Mouse (Mus musculus): ENCODE results near the gene Zfp869. TPM values are rescaled to one million over a fixed set of nuclear protein-coding genes. Genes with fewer than 3 reads are reported as not detected.

Gene Zfp869
- total and polyA plus RNA-seq, 3 experiments: 1.4 to 41.2 (median 37.9) TPM

GRCm38 (mm10) chr8:69661294-69661693 lies 49.2 kb downstream of the Zfp869 start:
- H3K4me3 ChIP-seq (ENCODE audit: low read depth, low read length): no peak overlapping the region
- DNase-seq (ENCODE audit: low spot score) (no peak), ATAC-seq (ENCODE audit: extremely low read depth, insufficient number of reproducible peaks, low FRiP score, poor library complexity, severe bottlenecking) (no peak)
- no peak for TF ChIP-seq GATA1 (IDR thresholded peaks at IDR 0.05; ENCODE audit: borderline replicate concordance, low read length)
- TF ChIP-seq TAL1 (conservative IDR thresholded peaks at IDR 0.05; ENCODE audit: low read depth, low read length): no peak
- no peaks in the 10 kb centered on the region for H3K4me1 ChIP-seq (ENCODE audit: insufficient read depth, low read depth, low read length)
- H3K27me3 ChIP-seq (ENCODE audit: insufficient read depth, low read length): 0 out of 2 replicates have a peak, but pooled peaks cover 3% of the 10 kb centered on the region
- H3K36me3 ChIP-seq (replicated peaks): no peaks in the 10 kb centered on the region
- no peaks in the 10 kb centered on the region for H3K9me3 ChIP-seq (replicated peaks)

Other genes starting within 250 kb of the Zfp869 start
- not detected in 2 replicates for gene Gm7697, start 187.7 kb downstream of the Zfp869 start, total RNA-seq (2014; fragmentation: Nextera tagmentation)
- gene Gm7697, start 187.7 kb downstream of the Zfp869 start, total RNA-seq (2017): not detected in 2 replicates
- gene Gm7697, start 187.7 kb downstream of the Zfp869 start, polyA plus RNA-seq (2012): not detected in 2 replicates
- gene Zfp868, start 85.2 kb downstream of the Zfp869 start, total RNA-seq (2014; fragmentation: Nextera tagmentation): 52.1 and 63.8 TPM in 2 replicates
- 27.4 and 28.5 TPM in 2 replicates for gene Zfp868, start 85.2 kb downstream of the Zfp869 start, total RNA-seq (2017)
- gene Zfp868, start 85.2 kb downstream of the Zfp869 start, polyA plus RNA-seq (2012): 1.0 and 1.6 TPM in 2 replicates
- 0.29 and 0.53 TPM in 2 replicates for gene Zfp964, start 56.2 kb downstream of the Zfp869 start, total RNA-seq (2014; fragmentation: Nextera tagmentation)
- gene Zfp964, start 56.2 kb downstream of the Zfp869 start, total RNA-seq (2017): 0.16 and 0.29 TPM in 2 replicates
- not detected in 2 replicates for gene Zfp964, start 56.2 kb downstream of the Zfp869 start, polyA plus RNA-seq (2012)
- gene Zfp963, start 39.2 kb upstream of the Zfp869 start, total RNA-seq (2014; fragmentation: Nextera tagmentation): 13.4 and 16.4 TPM in 2 replicates
- 6.7 and 7.5 TPM in 2 replicates for gene Zfp963, start 39.2 kb upstream of the Zfp869 start, total RNA-seq (2017)
- gene Zfp963, start 39.2 kb upstream of the Zfp869 start, polyA plus RNA-seq (2012): 0.45 and 0.51 TPM in 2 replicates
- not detected in 2 replicates for gene Gm20422, start 64.2 kb upstream of the Zfp869 start, total RNA-seq (2014; fragmentation: Nextera tagmentation)
- 0.38 TPM in 1 of 2 replicates, not detected in the other for gene Gm20422, start 64.2 kb upstream of the Zfp869 start, total RNA-seq (2017)
- 0.99 and 1.4 TPM in 2 replicates for gene Gm20422, start 64.2 kb upstream of the Zfp869 start, polyA plus RNA-seq (2012)
- 27.8 and 29.8 TPM in 2 replicates for gene Atp13a1, start 80.4 kb upstream of the Zfp869 start, total RNA-seq (2014; fragmentation: Nextera tagmentation)
- 17.8 and 23.8 TPM in 2 replicates for gene Atp13a1, start 80.4 kb upstream of the Zfp869 start, total RNA-seq (2017)
- 40.7 and 43.6 TPM in 2 replicates for gene Atp13a1, start 80.4 kb upstream of the Zfp869 start, polyA plus RNA-seq (2012)
- gene Zfp866, start 80.5 kb upstream of the Zfp869 start, total RNA-seq (2014; fragmentation: Nextera tagmentation): 32.8 and 36.6 TPM in 2 replicates
- 35.3 and 35.4 TPM in 2 replicates for gene Zfp866, start 80.5 kb upstream of the Zfp869 start, total RNA-seq (2017)
- 1.2 and 1.9 TPM in 2 replicates for gene Zfp866, start 80.5 kb upstream of the Zfp869 start, polyA plus RNA-seq (2012)
- gene Gmip, start 98.0 kb upstream of the Zfp869 start, total RNA-seq (2014; fragmentation: Nextera tagmentation): 60.0 and 61.2 TPM in 2 replicates
- gene Gmip, start 98.0 kb upstream of the Zfp869 start, total RNA-seq (2017): 45.2 and 48.0 TPM in 2 replicates
- 53.2 and 85.2 TPM in 2 replicates for gene Gmip, start 98.0 kb upstream of the Zfp869 start, polyA plus RNA-seq (2012)
- 2.5 and 4.3 TPM in 2 replicates for gene Lpar2, start 111.7 kb upstream of the Zfp869 start, total RNA-seq (2014; fragmentation: Nextera tagmentation)
- gene Lpar2, start 111.7 kb upstream of the Zfp869 start, total RNA-seq (2017): 1.5 and 1.8 TPM in 2 replicates
- 0.65 and 0.69 TPM in 2 replicates for gene Lpar2, start 111.7 kb upstream of the Zfp869 start, polyA plus RNA-seq (2012)
- 2.0 and 2.2 TPM in 2 replicates for gene Pbx4, start 121.8 kb upstream of the Zfp869 start, total RNA-seq (2014; fragmentation: Nextera tagmentation)
- gene Pbx4, start 121.8 kb upstream of the Zfp869 start, total RNA-seq (2017): 3.7 and 4.4 TPM in 2 replicates
- gene Pbx4, start 121.8 kb upstream of the Zfp869 start, polyA plus RNA-seq (2012): 2.0 and 2.8 TPM in 2 replicates
- gene Cilp2, start 177.0 kb upstream of the Zfp869 start, total RNA-seq (2014; fragmentation: Nextera tagmentation): not detected in 2 replicates
- under 0.01 TPM in 1 of 2 replicates, not detected in the other for gene Cilp2, start 177.0 kb upstream of the Zfp869 start, total RNA-seq (2017)
- 0.01 and 0.03 TPM in 2 replicates for gene Cilp2, start 177.0 kb upstream of the Zfp869 start, polyA plus RNA-seq (2012)
- gene Tssk6, start 191.5 kb upstream of the Zfp869 start, total RNA-seq (2014; fragmentation: Nextera tagmentation): not detected in 2 replicates
- gene Tssk6, start 191.5 kb upstream of the Zfp869 start, total RNA-seq (2017): 0.22 TPM in 1 of 2 replicates, not detected in the other
- gene Tssk6, start 191.5 kb upstream of the Zfp869 start, polyA plus RNA-seq (2012): 0.12 and 0.15 TPM in 2 replicates
- 64.6 and 85.0 TPM in 2 replicates for gene Ndufa13, start 191.8 kb upstream of the Zfp869 start, total RNA-seq (2014; fragmentation: Nextera tagmentation)
- gene Ndufa13, start 191.8 kb upstream of the Zfp869 start, total RNA-seq (2017): 111 and 124 TPM in 2 replicates
- gene Ndufa13, start 191.8 kb upstream of the Zfp869 start, polyA plus RNA-seq (2012): 119 and 158 TPM in 2 replicates
- gene Yjefn3, start 192.0 kb upstream of the Zfp869 start, total RNA-seq (2014; fragmentation: Nextera tagmentation): 7.3 TPM in 1 of 2 replicates, not detected in the other
- gene Yjefn3, start 192.0 kb upstream of the Zfp869 start, total RNA-seq (2017): 2.1 TPM in 2 replicates
- gene Yjefn3, start 192.0 kb upstream of the Zfp869 start, polyA plus RNA-seq (2012): 1.8 and 2.3 TPM in 2 replicates

Measured in G1E (cell line).